Mouse (Mus musculus): ENCODE data around the gene Lctl.

Gene Lctl

DNA sequence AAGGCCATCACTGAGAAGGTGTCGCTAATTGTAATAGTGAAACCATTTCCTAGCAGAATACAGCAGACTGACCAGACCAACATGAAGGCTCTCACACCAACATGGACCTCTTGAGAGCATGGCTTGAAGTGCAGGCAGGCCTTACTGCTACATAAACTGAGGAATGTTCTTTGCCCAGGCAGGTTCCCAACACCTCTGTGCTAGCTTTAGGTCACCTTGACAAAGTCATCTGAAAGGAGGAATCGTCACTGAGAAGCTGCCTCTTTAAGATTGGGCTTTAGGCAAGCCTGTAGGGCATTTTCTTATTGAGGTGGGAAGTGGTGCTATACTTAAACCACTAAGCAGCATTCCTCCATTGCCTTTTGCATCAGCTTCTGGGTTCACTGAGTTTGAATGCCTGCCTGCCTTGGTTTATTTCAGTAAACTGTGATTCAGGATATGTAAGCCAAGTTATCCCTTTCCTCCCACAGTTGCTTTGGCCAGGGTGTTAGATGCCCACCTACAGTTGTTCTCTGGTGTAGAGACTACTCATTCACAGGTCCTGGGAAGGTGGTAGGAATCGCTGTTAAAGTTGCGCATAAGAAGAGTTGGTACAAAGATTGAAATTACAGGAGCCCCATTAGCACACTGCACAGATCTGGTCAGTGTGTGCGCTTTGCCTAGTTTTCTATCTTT lies 67.4 kb downstream of the Lctl start:
- peak; percentile 59 for DNase-seq (ENCODE audit: low read depth, low spot score)

All from brain, adult 2 months (tissue).